Mouse (Mus musculus) cerebellum, postnatal 14 days (tissue): Measurements from ENCODE around the gene Kbtbd7.

ENCODE experiments used
- DNase-seq, 2 experiments: peaks; one replicate each; pipeline ENCODE4 v3.0.0; 2021; ENCODE audit warnings: mixed read lengths in 2 of 2

The Kbtbd7 gene

GRCm38 (mm10) chr14:79425979-79426729 is at the start of gene Kbtbd7:
Gene Kbtbd7, plus strand, starts transcription at chr14:79426511.
- peak; percentile 91 to 93 for DNase-seq

DNA sequence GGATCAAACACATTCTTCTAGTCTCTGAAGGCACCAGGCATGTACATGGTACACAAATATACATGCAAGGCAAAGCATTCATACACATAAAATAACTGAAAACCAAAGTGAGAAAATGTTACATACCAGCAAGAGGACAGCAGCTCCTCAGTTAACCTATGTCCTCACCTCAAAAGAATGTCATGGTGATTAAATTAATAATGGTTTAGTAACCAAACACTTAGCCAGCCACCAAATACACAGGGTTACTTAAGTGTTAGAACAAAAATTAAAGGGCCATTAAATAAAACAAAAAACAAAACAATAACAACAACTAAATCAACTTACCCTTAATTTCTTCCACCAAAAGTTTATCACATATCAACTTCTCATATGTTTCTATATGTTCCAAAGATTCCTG is 49.3 kb upstream of the Kbtbd7 start:
- DNase-seq = no peak

GRCm38 (mm10) chr14:79383120-79383519 is 43.2 kb upstream of the Kbtbd7 start:
- DNase-seq = no peak

GRCm38 (mm10) chr14:79388304-79388703 is 38.0 kb upstream of the Kbtbd7 start:
- DNase-seq = no peak

DNA sequence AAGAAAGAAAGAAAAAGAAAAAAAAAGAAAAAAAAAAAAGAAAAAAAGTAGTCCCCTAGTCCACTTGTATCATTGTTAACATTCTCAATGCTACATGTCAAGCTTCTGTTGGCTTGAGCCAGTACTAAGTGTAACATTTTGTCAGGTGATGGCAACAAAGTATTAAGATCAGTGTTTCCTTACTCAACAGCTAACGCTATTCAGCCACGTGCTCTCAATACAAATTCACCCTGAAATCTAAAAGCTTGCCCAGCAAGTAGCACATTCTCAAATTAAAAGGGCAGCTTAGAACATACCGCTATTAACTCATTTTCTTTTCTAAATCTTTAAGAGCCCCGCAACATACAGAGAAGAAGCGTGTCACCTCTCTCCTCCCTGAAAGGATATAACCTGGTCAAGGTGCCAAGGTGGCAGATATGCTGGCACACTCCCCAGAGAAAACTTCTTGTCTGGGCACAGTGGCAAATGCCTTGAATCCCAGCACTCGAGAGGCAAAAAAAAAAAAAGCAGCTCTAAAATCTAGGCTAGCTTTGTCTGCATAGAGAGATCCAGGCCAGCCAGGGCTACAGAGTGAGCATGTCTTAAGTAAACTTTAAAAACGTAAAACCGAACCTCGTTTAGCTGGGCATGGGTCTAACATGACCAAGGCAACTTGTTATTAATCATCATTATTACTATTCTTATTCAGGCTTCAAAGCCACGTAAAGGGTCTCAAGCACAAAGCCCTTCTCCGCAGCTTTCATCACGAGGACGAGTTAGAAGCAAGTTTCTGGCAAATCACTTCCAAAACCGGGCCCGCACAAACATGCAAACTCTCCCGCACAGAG is 36.7 kb upstream of the Kbtbd7 start:
- peak; percentile 43 to 69 for DNase-seq

DNA sequence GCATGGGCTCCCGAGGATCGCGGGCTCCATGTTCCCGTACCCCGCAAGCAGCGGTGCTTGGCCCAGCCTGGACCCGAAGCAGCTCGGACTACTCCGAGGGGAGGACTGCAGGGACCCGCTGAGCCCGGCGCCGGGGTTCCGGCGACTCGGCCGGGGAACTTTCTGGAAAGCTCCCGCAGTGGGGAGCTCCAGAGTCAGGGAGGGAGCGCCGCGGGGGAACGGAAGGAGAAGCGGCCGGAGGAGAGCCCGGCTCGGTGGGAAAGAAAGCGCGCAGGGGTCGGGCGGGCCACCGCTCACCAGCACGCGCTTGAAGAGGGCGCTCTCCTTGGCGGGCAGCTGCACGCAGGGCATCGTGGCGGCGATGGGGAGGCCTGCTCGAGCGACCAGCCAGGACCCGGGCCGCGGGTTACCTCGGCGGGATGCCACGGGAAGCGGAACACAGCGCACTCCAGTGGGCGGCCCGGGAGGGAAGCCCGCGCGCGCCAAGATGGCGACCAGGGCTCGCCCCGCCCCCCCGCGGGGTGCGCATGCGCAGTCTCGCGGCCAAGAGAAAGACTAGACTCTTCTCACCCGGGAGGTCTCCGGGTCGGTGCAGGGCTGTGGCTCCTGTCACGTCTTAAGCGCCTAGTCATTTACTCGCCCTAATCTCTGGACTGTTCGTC is 35.9 kb upstream of the Kbtbd7 start, which contains the start of gene Naa16:
Naa16 (minus strand) TSS at position 514 of the 662 bp plus-strand sequence.
- peak; percentile 97 to 98 for DNase-seq

DNA sequence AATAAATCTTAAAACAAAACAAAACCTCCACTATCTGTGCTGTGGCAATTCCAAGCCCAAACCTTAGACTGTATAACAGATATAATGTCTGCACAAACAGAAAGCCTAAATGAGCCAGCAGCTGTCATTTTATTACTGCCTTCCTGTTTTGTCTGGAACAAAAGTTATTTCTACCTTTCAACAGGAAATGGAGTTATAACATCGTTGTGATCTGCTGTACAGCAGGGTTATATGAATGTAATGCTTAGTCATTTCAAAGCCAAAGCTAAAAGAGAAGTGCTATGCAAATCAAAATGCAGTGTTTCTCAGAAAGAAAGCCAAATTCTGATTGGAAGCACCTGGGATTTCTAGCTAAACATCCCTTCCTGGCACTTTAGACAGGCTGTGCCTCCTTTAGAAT is 33.0 kb upstream of the Kbtbd7 start:
- no peak for DNase-seq

DNA sequence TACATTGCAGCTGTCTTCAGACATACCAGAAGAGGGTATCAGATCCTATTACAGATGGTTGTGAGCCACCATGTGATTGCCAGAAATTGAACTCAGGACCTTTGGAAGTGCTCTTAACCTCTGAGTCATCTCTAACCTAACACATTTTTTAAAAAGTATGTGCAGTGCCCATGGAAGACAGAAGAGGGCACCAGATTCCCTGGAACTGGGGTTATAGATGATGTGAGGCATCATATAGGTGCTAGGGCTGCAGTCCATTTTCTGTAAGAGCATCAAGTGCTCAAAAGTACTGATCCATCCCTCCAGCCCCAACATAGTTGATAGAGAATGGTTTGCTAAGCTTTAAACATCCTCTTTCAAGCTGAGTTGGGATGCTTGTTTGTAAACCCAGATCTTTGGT is 31.7 kb upstream of the Kbtbd7 start:
- DNase-seq = peak in 1 of 2 experiments; percentile 25

DNA sequence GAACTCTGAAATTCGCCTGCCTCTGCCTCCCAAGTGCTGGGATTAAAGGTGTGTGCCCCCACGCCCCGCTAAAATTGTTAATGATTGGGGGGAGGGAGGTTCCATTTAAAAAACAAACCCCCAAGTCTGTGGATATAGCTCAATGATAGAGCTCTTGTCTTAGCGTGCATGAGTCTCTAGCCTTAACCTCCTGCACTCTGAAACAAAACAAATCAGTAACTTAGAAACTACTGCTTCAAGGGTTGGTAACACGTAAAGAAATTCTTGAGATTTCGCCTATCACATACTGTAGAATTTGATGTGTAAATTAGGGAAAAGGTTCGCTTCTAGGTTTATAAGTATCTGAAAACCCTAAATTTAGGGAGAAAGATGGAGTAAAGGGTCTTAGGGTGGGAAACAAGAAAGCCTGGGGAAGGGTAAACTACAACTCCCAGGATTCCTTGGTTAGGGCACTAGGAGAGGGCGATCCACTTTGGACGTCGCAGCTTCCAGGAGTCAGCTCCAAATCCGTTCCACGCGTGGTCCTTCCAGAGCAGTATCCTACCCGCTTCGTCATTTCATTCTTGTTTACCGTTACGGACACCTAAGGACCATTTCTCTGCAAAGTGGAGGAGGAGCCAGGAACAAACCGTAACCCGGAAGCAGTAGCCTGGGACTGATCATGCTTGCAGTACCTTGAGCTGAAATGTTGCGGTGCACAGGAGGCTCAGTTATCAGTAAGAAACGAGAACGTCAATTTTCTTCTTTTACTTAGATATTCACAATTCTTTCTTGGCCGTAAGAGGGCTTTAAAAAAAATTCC is 28.8 kb upstream of the Kbtbd7 start, which contains the start of gene Mtrf1:
Mtrf1 (plus strand) TSS at position 452 of the 802 bp plus-strand sequence.
- DNase-seq = peak; percentile 73 to 79

DNA sequence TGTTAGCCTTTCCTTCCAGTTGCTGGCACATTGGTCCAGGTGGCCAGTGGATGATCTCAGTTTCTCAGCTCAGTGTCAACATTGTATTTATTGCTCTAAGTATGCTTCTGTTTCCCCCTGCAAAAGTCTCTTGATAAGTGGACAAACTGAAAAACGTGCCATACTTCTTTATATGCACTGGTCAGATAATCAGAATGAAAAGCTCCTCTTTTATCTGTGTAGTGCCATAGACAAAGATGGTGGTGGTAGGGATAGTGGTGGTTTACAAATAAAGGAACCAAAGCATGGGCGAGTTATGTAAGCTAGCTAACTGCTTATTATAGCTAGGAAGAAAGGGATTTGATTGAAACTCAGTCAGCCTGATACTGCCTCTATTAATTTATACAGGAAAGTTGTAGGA is 18.7 kb upstream of the Kbtbd7 start:
- no peak for DNase-seq

- DNase-seq = no peak
These were observed 17.0 kb upstream of the Kbtbd7 start for GRCm38 (mm10) chr14:79409278-79409830.

DNA sequence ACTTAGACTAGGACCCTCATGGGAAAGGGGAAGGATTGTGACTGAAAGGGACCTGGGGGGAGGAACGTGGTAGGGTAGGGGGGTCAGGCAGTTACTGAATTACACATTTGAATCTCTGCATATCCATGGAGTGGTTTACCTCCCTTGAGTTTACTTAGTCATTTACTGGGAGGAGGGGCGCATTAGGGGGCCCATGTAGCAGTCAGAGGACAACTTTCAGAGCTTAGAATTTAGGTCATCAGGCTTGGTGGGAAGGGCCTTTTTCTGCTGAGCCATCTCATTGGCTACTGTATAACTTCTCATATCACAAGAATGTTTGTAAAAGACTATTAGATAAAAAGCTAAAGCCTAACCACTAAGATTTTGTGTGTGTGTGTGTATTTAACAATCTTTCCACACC is 15.6 kb upstream of the Kbtbd7 start:
- DNase-seq = no peak

GRCm38 (mm10) chr14:79413121-79413520 is 13.2 kb upstream of the Kbtbd7 start:
- DNase-seq = no peak

DNA sequence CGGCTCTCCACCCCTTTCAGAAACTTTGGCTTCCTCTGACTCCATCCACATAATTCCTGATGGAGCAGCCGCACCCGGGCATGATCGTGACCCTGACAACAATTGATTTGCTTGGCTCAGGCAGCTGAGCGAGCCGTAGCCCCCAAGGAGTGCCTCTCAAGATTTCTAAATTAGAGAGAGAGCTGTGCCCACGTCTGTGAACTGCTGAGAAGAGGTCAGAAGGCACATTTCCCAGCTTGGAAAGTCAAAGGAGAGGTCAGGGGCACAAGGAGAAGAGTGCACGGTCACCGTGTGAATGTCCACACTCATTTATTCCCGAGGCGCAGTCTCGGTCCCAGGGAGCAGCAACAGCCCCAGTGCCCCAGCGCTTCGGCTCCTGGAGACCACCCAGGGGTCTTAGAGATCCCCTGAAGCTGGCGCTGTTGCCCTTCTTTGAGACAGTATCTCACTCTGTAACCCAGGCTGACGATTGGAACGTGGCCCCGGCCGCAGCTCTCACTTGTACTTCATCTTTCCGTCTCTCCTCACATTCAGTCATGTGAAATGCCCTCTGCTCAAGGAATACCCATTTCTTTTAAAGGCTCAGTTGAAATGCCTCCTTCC is 6.1 kb upstream of the Kbtbd7 start:
- peak in 1 of 2 experiments; percentile 13 for DNase-seq

- peak; percentile 33 to 59 for DNase-seq
These were observed 537 bp downstream of the Kbtbd7 start for GRCm38 (mm10) chr14:79426730-79427365.

DNA sequence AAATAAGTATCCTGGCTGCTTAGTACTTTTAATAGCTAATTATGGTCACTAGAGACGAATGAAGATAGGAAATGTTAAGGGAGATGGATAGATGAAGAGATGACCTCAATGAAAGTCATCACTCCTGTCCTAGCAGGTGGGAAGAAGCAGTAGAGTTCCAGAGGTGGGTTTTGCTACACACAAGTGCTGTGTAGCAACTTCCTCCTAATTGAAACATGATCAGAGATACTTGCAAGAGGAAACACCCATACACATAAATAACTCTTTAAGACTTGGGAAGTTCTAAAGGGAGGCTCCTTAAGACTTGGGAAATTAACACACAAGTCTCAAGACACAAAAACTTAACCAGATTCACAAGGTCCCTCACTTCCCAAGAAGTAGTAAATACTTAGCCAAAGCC is 7.8 kb downstream of the Kbtbd7 start:
- no peak for DNase-seq

- DNase-seq = no peak
These were observed 14.3 kb downstream of the Kbtbd7 start for GRCm38 (mm10) chr14:79440655-79441054.

DNA sequence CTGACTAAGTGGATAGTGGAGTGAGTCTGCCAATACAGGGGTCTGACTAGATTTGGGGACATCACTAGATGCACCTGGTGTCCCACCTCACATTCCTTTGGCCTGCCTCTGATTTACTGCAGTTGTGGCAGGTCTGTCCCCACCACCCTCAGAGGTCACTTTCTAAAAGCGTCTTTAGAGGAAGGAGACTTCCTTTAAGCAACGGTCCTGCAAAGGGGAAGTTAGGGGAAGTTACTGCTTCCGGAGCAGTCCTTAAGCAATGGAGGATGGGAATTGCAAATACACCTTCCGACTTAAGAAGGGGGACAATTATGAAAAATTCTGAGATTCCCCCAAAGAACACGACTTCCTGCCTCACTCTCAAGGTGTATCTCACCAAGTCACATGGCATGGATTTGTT is 15.1 kb downstream of the Kbtbd7 start:
- no peak for DNase-seq

GRCm38 (mm10) chr14:79444601-79445000 is 18.3 kb downstream of the Kbtbd7 start:
- DNase-seq = no peak

- DNase-seq = peak; percentile 26 to 42
These were observed 18.8 kb downstream of the Kbtbd7 start for GRCm38 (mm10) chr14:79445055-79445620.
